Mouse (Mus musculus) liver, embryonic 14.5 days (tissue): Measurements from ENCODE around the gene Slco1a1.

Experiments
- CTCF ChIP-seq: IDR thresholded peaks from 2 replicates; pipeline ENCODE4 v1.5.1; 2016; ENCODE audit warnings: antibody characterized with exemption, low read depth, control low read depth
- EP300 ChIP-seq: IDR thresholded peaks from 2 replicates; pipeline ENCODE4 v1.6.1; 2016; ENCODE audit warnings: antibody characterized with exemption, low read depth

GRCm38 (mm10) chr6:141882581-141882980 lies 64.2 kb downstream of the Slco1a1 start:
- no peak for TF ChIP-seq CTCF
- TF ChIP-seq EP300 = no peak
